Mouse (Mus musculus) spleen, postnatal 4 days (tissue): ENCODE data around the gene Ptprn2.

Experiments
- DNase-seq, 2 experiments: peaks; one replicate each; pipeline ENCODE4 v3.0.0; 2022; ENCODE audit warnings: low spot score in 2 of 2

The Ptprn2 gene

DNA sequence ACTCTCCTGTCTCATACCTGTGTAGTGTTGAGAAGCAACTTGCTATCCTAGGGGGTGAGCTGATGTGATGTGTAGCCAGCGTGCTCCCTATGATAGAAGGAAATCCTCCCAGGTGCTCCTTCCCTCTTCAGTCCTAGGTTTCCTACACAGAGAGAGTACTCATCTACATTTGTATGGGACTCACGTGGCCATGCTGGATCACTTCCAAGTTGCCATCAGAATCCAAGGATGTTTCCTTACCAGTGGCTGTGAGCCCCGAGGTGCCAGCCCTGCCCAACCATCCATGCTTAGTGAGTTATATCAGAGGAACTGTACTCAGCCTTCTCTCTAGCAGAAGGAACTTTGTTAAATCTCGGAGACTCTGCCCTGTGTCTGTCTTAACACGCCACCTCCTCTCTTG, 729.4 kb downstream of the Ptprn2 start:
- no peak for DNase-seq

DNA sequence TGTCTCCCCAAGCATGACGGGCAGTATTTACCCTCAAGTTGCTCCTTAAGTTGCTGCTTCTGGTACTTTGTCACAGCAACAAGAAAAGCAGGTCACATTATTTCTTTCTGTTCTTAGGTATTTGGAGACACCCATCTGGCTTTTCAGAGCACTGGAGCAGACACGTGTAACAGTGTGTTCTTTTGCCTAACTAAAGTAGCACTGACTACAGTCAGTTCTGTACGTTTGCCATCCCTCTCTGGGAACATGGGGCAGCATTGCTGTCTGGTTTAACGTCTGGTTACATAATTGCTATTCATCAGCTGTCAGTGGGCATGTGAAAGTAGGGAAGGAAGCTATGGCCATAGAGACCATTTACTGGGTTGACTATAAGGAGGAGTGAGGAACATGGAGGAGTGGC, 736.4 kb downstream of the Ptprn2 start:
- no peak for DNase-seq

DNA sequence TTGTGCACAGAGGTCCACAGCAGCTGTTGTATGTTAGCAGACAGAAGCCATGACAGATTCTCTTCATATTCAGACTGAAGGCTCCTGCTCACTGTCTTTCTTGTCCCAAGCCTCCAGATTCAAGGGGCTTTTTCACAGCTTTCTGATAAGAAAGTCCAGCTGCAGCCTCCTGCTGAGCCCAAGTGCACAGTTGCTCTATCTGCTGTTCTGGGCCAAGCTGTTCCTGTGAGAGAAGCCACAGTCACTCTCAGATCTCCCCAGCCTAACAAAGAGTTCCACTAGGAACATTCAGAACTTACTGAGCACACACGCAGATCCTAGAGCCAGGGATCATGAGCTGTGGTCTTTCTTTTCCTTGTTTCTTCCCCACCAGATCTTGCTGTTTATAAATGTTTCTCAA, 738.5 kb downstream of the Ptprn2 start:
- DNase-seq, result no peak

DNA sequence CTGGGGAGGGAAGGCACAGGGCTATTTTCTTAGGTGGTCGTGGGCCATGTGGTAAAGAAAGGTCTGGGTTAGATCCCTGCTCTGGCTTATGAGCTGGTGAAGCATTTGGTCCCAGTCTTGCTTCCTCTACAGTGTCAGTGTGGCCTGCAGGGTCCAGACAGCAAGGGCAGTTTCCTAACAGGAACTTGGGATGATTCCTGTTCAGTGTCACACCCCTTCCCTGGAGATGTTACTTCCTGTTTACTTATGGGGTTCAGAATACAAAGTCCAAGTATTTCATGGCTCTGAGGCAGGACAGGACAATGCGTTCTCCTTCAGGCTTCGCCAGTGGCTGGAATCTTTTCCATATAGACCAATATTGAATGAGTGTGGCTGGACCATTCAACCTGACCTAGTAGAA, 741.7 kb downstream of the Ptprn2 start:
- DNase-seq, result no peak

DNA sequence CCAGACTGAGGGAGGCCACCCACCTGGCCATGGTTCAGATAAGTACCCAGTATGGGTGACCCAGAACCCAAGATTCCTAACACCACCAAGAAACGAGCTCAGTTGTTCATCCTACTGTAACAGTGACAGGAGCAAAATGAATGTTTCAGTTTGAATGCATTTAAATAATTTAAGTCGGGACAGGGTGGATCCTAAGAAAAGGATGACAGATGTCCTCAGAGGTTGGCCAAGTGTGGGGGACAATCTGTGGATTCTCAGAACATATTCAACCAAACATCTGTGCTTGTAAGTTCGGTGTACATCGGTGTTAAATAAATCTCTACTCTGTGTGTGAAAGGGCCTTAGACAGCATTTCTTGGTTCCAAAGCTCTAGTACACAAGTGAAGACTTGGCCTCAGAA, 743.9 kb downstream of the Ptprn2 start:
- no peak for DNase-seq

DNA sequence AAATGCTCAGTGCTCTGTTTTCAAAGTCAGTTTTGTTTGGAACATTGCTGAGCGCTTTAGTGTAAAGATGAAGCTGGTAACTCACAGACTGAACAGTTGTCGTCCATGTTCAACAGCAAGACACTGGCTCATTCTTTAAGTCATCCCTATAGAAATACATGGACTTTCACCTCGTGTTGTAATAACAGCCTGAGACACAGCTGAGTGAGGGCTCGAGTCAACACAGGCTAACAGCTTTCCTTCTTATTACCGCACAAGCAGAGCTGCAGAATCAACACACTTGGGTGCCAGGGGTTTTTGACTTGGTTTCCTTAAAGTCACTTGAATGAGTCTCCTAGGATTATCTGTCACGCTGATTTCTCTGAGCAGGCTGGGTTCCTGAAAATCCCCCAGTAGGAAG, 744.8 kb downstream of the Ptprn2 start:
- DNase-seq, result no peak

DNA sequence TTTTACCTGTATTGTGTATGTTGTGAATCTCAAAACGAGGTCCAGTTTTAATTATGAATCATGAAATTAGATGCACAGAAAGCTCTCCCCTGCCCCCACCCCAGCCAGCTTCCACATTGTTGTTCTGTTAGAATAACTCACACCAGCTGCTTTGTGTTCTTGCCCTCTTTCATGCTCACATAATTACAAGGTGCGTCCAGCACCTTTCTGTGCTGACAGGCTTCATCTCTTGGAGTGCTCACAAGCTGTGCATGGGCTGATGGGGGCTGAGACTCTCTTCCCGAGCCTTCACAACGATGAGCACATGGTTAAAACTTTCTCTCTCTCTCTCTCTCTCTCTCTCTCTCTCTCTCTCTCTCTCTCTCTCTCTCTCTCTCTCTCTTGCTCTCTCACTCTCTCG, 746.3 kb downstream of the Ptprn2 start:
- DNase-seq, result no peak

DNA sequence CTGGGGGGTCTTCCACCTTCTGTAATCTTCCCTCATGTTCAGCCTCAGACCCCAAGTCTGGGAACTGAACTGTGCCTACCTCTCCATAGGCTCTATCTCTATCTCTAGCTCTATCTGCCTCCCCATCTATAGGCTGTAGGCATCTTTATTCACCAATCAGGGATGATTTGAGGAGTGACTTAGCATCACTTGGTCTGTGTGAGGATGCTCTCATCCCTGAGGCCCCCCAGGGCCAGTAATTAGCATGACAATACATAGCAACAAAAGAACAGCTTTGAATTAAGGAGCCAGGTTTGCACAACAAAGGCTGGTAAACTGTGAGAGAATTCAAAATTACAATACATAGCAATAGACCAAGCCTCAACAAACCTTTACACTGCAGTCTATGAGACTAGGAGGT, 749.6 kb downstream of the Ptprn2 start:
- DNase-seq, result no peak

DNA sequence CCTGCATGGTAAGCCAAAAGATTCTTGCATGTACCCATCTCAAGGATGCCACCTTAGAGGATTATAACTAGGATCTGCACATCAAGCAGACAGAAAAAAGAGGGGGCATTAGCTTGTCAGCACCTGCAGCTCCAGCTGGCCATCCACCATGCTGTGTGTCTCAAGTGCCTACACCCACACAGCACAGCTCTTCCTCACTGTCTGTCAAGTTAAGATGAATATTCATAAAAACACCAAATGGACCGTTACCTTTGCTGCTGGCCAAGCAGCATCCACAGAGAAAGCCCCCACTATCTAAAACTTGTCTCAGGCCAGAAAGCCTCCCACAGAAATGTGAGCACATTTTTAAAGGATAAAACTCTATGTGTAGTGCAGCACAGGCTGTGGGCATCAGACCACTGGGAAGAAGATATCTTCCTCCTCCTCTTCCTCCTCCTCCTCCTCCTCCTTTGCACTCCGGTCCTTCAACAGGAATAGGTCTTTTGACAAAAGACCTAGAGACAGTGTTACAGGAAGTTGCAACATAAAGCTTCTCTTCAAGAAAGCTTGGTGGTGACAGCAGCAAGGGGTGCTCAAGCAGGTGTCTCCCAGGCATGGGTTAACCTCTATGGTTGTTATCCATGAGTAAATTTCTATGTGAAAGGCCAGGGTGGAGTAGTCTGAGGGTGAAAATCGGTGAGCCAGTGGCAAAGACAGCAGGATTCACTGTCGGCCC, 750.7 kb downstream of the Ptprn2 start:
- no peak for DNase-seq

DNA sequence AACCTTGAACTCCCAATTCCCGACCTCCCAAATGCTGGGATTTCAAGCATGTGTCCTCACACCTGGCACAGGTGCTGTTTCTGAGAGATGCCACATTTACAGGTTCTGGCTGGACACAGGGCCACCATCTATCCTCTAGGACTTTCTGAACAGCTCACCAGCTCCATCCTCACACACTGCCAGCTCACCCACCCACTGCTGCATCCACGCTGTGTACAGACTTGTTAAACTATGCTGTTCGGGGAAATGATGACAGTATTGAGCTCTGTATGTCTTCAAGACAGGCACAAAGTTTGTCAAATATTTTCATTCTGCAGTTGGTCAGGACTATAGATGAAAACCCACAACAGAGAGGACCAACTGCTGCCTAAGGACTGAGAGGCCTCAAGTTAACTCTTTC, 751.5 kb downstream of the Ptprn2 start:
- DNase-seq, result no peak

DNA sequence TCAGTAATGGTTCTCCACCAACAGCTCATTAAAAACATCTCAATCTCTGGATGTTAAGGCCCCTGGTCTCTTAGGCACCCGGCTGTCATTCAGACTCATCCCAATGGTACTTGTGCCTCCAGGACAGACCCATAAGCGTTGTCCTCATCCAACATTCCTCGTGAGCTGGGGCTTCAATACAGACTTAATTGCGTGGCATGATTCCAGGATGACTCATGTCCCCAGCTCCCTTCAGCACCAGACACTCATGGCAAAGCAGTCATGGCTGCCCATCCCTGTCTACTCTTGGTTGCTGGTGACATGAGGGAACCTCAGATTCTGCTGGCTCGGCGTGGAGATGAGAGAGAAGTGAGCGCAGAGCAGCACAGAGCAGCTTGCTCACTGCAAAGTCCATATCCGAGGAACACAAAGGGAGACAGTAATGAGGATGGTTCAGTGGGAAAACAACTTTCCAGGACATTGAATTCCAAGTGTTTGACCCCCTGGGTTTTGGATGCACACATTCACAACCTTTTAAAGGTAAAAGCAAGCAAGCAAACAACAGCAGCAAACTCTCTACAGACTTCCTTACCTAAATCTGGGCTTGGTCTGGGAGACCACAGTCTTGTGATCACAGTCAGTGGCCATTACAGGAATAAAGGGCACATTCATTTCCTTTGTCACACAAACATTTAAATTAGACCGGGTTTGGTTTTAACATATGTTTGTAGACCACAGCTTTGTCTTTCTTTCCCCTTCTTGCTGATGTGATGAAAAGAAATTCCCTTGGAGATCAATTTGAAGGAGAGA, 754.6 kb downstream of the Ptprn2 start:
- DNase-seq, result no peak

DNA sequence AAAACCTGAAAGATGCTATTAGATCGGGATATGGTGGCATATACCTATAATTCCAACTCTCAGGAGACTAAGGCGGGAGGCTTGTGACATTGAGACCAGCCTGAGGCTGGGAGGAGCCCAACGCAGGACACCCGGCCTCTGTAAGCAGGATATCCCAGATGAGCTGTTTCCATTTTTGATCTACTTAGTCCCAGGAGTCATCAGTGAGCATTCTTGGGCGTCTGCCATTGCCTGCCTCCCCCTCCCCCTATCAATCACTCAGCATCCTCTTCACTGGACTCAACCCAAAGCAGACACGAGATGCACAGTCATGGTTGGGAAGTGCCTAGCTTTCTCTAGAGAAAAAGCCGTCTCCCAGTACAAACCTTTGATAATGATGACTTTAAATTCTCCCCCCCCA, 756.7 kb downstream of the Ptprn2 start:
- DNase-seq, result no peak

DNA sequence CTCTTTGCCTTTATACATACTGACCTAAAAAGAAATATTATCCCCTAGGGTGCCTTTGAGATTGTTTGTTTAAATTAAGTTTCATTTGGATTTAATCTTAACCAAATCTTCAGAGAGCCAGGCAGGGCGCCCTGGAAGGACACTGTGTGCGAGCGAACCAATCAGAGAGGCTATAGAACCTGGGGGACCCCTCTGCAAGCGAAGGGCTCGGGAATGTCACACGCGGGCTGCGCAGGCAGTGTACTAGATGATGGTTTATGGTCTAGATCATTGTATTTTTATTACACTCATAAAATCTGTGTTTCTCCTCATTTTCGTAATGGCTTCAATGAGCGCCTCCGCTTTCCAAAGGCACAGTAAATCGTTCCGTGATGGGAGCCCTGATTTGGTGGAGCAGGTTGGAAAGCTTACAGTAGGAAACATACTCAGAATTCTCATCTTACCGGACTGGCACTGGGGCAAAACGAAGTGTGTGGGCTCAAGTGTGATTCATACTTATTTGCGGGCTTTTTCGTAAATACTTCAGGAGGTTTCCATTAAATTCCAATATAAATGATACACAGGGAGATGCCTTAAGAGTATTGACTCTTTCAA, 760.5 kb downstream of the Ptprn2 start:
- no peak for DNase-seq

DNA sequence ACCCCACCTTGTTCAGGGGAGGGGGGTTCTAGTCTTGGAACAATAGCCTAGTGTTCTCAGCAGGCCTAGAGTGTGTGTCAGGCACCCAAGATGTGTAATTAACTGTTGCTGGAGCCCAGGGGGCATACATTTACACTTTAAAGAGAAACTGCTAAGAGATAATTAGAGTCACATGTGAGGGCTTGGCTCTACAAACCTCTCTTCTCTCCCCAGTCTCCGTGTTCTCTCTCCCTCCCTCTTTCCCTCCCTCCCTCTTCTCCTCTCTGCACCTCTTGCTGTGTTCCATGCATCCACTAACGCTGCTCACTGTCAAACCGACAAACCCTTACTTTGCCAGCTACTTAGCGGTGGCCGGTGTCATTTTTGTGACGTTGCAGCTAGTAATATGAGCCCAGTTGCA, 764.9 kb downstream of the Ptprn2 start:
- DNase-seq, result no peak

DNA sequence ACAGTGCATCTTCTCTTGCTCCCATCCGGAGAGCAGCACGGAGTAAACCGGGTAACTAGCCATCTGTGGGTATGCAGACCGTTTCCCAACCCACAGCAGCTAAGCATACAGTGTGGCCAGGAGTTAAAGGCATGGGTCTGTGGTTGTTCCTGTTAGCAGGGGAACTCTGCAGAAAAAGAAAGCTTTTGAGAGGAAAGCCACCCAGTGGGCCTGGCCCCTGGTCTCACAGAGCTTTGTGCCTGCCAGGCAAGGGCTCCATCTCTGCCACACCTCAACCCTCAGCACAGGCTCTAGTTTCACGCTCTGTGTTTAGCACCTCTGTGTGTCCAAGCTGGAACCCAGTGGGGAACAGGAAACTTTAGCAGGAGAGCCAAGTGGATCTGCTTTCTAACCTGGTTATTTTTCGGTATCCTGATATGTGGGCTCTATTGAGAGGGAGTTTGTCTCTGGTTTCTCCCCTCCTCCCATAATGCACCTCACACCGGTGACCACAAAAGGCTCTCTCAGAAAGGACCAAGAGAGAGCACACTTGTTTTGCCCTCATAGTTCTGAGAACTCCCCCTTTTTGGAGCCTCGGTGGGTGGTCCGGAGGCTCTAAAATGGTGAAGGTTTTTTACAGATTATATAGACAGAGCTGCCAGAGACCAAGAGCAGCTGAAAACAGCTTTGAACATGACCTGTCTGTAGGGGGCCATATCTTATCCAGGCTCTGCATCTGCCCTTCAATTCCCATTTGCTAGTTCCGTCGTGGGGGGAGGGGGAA, 766.3 kb downstream of the Ptprn2 start:
- DNase-seq, result peak in 1 of 2 experiments; percentile 35

DNA sequence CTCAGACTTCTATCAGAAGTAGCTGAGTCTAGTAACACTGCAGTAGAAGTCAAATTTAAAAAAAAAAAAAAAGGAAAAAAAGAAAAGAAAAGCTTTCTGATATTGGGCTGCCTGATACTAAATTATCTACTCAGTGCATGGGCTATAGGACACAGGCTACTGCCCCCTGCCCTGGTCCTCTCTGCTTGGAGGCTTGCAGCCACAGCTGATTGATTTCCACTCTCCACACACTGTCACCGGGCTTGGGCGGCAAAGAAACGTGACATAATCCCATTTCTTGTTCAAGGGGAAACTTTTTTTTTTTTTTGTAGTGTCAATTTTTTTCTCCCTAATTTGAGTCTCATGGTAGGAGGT, 766.9 kb downstream of the Ptprn2 start:
- no peak for DNase-seq

DNA sequence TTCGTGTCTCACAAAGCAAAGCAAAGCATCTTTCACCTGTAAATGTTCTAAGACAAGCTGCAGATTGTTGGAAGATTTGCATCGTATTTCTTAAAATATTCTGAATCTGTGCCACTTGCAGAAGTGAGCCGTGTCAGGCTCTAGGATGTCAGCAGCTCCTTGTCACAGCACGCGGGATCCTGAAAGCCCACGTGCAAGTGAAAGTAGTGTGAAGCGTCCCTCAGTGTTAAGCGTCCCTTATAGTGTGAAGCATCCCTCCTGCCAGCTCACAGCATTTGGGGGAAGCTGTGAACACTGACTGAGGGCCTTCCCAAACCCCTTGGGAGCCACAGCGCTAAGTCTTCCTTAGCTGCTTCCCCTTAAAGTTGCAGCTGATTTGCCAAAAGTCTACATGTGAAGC, 768.8 kb downstream of the Ptprn2 start:
- DNase-seq, result no peak

DNA sequence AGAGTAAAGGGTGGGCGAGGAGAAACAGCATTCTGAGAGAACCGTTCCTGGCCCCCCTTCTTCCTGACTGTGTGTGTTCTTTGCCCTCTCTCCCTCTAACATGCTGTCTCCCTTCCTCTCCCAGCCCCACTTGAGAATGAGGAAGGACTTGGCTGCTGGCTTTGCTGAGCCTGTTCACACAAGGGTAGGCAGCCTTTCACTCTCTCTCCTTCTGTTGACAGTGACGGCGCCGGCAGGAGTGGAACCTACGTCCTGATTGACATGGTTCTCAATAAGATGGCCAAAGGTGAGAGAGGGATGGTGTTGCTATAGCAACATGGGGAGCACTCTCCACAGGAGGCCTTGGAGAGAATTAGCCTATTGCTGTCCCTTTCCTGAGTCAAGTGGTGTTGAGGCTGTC, 769.8 kb downstream of the Ptprn2 start:
- DNase-seq, result no peak

DNA sequence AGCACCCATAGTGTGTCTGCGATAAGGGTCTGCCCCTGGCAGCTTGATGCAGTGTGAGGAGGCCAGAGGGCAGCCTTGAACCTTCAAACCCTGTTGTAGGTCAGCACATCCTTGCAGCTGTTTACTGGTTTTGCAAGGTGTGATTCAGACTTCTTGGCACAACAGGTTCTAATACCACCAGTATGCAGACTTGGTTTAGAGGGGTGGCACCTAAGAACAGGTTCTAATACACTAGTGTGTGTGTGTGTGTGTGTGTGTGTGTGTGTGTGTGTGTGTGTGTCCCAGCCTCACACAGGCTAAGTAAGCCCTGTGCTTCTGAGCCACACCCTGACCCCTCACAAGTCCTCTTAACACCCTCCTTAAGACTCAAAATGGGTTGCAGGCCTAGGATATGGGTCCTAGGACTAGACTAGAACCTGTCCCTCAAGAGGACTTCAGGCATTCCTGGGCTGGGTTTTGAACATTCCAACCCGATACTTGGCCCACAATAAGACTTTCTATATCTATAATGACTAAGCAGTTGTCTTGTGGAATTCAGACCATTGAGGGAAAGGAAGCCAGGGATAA, 770.3 kb downstream of the Ptprn2 start:
- no peak for DNase-seq

DNA sequence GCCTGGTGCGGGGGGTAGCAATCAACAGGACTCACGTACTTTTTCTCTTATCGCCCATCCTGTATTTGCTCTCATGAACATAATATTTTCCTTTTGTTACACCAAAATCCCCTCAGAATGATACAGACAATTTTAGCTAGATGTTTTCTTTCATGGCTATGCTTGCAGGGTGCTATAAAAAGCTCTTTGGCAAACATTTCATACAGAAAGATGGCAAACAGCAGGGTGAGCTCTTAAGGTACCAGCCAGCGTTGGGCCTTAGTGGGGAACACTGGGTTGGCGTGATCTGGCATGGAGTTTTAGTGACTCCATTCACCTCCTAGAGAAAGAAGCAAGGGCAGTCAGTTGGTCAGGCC, 771.3 kb downstream of the Ptprn2 start:
- DNase-seq, result no peak

DNA sequence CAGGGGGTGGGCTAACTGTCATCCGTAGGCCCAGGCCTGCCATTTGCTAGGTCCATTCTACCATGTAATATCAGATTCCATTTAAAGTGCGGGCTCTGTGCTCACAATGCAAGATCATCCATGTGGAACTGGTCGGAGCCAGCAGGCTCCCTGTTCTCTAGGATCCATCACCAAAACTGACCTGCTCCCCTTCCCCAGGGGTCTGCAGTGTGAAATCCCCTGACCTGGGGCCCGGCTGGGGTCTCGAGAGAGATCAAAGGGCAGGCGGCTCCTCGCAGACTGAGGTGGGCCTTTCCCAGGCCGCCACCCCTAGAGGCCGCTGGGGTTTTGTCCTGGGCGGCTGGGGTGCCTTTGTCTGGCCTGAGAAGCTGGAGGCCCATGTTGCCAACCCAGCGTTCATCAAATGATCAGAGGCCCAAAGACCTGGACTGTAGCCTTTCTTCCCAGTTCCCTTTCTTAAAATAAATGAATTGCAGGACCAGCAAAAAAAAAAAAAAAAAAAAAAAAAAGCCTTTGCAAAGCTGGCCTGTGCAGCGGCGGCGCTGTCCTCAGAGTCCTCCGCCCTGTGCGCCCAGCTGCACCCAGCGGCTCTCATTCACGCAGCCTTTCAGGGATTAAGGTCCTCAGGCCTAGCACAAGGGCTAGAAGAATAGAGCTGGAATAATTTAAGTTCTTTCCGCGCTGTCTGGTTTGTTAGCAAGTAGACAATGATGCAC, 771.8 kb downstream of the Ptprn2 start:
- DNase-seq, result no peak
